Mouse (Mus musculus) liver, adult (tissue): Measurements from ENCODE around the gene Loxl1.
A peak's percentile ranks its signal among the peaks of the same experiment; 100 is the strongest.

Source experiments
- GATA4 ChIP-seq: IDR thresholded peaks from 2 replicates; pipeline ENCODE4 v1.6.1; 2014; ENCODE audit warnings: mild to moderate bottlenecking, low read length; ENCODE audit not compliant: insufficient replicate concordance

The Loxl1 gene

GRCm38 (mm10) chr9:58249592-58250192, 63.3 kb downstream of the Loxl1 start, which contains the start of gene Pml:
Gene Pml, minus strand, starts transcription at chr9:58249786.
- peak; percentile 70; the same call in 1 of the 2 replicates for TF ChIP-seq GATA4

DNA sequence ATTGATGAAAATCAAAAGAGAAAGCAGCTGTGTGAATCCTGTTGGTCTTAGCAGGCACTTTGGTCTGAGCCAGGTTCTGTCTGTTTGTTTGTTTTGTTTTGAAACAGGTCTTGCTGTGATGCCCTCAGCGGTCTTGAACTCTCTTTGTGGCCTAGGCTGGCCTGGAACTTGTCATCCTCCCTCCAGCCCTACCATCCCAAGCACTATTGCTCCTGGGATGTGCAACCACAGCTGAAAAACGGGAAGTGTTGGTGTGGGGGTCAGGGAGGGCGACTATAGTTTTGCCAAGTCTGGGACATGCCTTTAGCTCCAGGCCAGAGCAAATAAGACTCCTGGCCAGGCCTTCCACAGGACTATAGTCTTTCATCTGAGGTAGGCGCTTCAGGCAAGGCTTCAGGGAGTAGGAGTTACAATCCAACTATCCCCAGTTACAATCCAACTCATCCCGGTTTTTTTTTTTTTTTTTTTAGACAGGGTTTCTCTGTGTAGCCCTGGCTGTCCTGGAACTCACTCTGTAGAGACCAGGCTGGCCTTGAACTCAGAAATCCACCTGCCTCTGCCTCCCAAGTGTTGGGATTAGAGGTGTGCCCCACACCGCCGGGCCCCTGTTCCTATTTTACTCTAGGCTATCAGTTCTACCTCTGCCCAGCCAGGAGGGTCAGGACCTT, 64.1 kb downstream of the Loxl1 start:
- no peak for TF ChIP-seq GATA4

- peak; percentile 72; the same call in 1 of the 2 replicates for TF ChIP-seq GATA4
Observed at GRCm38 (mm10) chr9:58247064-58247759, 65.8 kb downstream of the Loxl1 start.

- no peak for TF ChIP-seq GATA4
Observed at GRCm38 (mm10) chr9:58246083-58246591, 66.8 kb downstream of the Loxl1 start.

DNA sequence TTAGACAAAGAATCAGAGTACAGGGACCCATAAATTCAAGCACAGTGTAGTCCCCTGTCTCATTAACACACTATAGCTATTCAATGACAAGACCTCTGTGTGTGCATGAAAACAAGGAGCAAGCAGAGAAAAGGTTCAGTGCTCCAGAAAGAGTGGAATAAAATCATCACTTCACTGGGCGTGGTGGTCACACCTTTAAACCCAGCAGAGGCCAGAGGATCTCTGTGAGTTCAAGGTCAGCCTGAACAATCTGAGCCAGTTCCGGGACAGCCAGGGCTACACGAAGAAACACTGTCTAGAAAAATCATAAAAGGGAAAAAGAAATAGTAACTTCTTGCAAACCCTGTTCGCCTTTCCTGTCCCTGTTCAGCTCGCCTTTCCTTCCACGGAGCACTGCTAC, 69.3 kb downstream of the Loxl1 start:
- TF ChIP-seq GATA4 = no peak

DNA sequence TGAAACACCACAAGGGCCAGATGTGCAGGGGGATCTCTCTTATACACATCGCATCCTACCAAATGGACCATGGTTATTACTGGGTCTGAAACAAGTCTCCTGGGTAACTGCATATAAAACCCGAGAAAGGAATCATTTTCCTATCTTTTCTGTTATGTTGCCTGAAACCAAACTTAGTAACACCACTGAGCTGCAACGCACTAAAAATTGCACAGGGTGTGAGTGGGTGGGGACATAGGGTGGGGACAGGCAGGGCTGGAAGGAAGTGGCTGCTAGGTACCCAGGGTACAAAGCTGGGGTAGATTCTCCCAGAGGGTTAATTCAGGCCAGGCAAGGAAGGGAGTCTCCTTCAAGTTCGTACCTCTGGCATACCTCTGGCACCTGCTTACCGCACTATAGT, 70.3 kb downstream of the Loxl1 start:
- no peak for TF ChIP-seq GATA4

DNA sequence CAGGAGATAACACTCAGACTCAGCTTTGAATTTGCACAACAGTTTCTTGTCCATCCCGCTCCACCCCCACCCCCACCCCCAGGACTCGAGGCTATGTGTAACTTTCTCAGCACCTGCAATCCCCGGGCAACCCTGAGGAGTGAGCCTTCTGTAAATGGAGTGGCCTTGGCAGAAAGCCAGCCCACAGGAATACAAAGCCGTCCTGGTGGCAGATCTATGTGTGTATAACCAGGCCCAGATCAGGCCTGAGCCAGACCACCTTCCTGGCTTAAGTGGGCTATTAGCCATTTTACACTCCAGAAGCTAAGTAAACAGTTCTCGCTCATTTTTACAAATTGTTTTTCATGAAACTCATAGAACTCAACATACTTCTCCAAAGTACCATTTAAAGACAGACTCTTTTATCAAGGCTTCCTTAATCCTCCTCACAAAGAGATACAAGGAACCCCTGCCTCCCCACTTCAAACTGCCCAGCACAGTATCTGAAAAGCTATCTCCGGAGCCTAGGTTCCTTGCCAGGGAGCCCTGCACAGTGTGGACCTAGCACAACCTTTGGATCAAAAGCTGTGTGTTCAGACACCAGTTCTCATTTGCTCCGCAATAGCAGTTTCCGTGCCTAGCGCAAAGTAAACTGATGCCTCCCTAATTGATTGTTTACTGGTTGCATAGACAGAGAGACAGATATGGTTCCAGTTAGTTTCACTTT, 71.1 kb downstream of the Loxl1 start:
- TF ChIP-seq GATA4 = no peak
